Mouse (Mus musculus) ES-E14 (cell line): ENCODE results near the gene Ypel1. TPM values are rescaled to one million over a fixed set of nuclear protein-coding genes. Genes with fewer than 3 reads are reported as not detected.

Experiments
- DNase-seq: peaks from one replicate; pipeline ENCODE4 v3.0.0-alpha.2; 2013; ENCODE audit warnings: low read depth, low spot score
- H3K27ac ChIP-seq: 2 replicates; pipeline ENCODE4 v1.5.1; 2012; ENCODE audit warnings: low read depth, mild to moderate bottlenecking, low read length, moderate library complexity, mixed read lengths; ENCODE audit not compliant: poor library complexity, insufficient read depth, severe bottlenecking
- H3K36me3 ChIP-seq: 2 replicates; pipeline ENCODE4 v1.6.1; 2012; ENCODE audit warnings: mild to moderate bottlenecking, low read length, moderate library complexity, mixed read lengths; ENCODE audit not compliant: control insufficient read depth, poor library complexity, insufficient read depth, severe bottlenecking
- H3K4me1 ChIP-seq, 2 experiments: fragments of 150-350 bp in 1 of 2; sonication (generic) in 1 of 2; 2 replicates each; pipeline ENCODE4 v1.6.1; 2012; ENCODE audit warnings: low read length in 2 of 2, mild to moderate bottlenecking in 1 of 2, mixed read lengths in 1 of 2; ENCODE audit not compliant: control insufficient read depth in 2 of 2, insufficient read depth in 2 of 2, poor library complexity in 1 of 2
- H3K4me3 ChIP-seq, 2 experiments: fragments of 150-350 bp in 1 of 2; sonication (generic) in 1 of 2; 2 replicates each; pipeline ENCODE4 v1.5.1; 2012; ENCODE audit warnings: low read length in 2 of 2, low read depth in 1 of 2, mild to moderate bottlenecking in 1 of 2, mixed read lengths in 1 of 2; ENCODE audit not compliant: insufficient read depth in 1 of 2, poor library complexity in 1 of 2, severe bottlenecking in 1 of 2
- H3K9ac ChIP-seq: 2 replicates; pipeline ENCODE4 v1.6.1; 2012; ENCODE audit warnings: low read depth, mild to moderate bottlenecking, low read length, mixed read lengths; ENCODE audit not compliant: poor library complexity, insufficient read depth, severe bottlenecking
- H3K9me3 ChIP-seq: fragments of 150-350 bp; sonication (generic); 2 replicates; pipeline ENCODE4 v1.6.1; 2012; ENCODE audit warnings: low read depth, mild to moderate bottlenecking, low read length; ENCODE audit not compliant: control insufficient read depth, insufficient read depth
- CHD2 ChIP-seq: IDR thresholded peaks from 2 replicates; pipeline ENCODE4 v1.6.1; 2014; ENCODE audit warnings: mild to moderate bottlenecking, low read depth, low read length, inconsistent platforms
- HCFC1 ChIP-seq: IDR thresholded peaks from 2 replicates; pipeline ENCODE4 v1.6.1; 2012; ENCODE audit warnings: low read length, inconsistent platforms, borderline replicate concordance; ENCODE audit not compliant: insufficient read depth
- MAFK ChIP-seq: IDR thresholded peaks from 2 replicates; pipeline ENCODE4 v1.6.1; 2014; ENCODE audit warnings: mild to moderate bottlenecking, low read depth, low read length, inconsistent platforms; ENCODE audit not compliant: insufficient read depth
- ZC3H11A ChIP-seq: IDR thresholded peaks from 2 replicates; pipeline ENCODE4 v1.6.1; 2012; ENCODE audit warnings: low read depth, mild to moderate bottlenecking, inconsistent platforms, low read length, borderline replicate concordance
- ZNF384 ChIP-seq: IDR thresholded peaks from 2 replicates; pipeline ENCODE4 v1.6.1; 2012; ENCODE audit warnings: low read depth, low read length, inconsistent platforms
- in situ Hi-C, 2 experiments: fragments of 600-800 bp; cut with MboI; formaldehyde crosslinking; loops; one replicate each; pipeline ENCODE4 v1.15.1; 2025; ENCODE audit warnings: low sequenced_read_pairs in 2 of 2, inconsistent platforms in 1 of 2; ENCODE audit not compliant: unreplicated experiment in 2 of 2
- total RNA-seq: library from RNA; depleted of rRNA; stranded (reverse); fragments of 300-350 nt; gene quantifications from 2 replicates; pipeline ENCODE4 v1.2.3, GENCODE M21; 2012

Gene Ypel1
- total RNA-seq, 1 experiment: 5.9 TPM

DNA sequence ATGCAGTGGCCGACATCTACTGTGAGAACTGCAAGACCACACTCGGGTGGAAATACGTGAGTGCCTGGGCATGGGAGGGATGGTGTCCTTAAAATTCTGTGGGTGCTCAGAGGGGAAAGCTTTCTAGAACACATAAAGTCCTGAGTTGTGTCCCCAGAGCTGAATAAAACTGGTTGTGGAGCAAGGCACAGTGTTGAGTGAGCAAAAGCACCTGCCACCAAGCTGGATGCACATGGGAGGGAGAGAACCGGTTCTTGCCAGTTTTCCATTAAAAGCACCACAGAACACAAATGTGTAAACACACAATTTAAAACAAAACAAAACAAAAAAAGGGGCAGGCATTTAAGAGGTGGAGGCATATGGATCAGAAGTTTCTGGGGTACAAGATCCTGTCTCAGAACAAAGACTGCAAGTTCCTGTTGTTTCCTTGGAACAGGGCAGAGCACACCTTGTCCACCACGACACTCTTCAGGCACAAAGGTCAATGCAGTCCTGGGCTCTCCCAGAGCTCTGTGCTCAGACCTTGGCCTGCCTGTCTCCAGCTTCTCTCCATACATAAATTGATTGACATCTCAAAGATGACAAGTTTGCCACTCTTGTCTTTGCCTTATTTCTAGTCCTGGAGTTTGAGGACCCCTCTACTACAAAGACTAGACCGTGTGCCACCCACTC is 12.8 kb downstream of the Ypel1 start:
- TF ChIP-seq MAFK (no peak), ZNF384 (no peak), HCFC1 (no peak), CHD2 (no peak), ZC3H11A (no peak)
- Histone ChIP-seq H3K4me3 (no peak overlapping the region), H3K9me3 (no peaks in the 10 kb centered on the region), H3K4me1 (peaks cover 0 to 2% of the 10 kb centered on the region in 2 experiments; a peak in 1 of 4 replicates), H3K36me3 (peaks cover 21% of the 10 kb centered on the region), H3K9ac (no peak overlapping the region), H3K27ac (no peak overlapping the region)
- no peak for DNase-seq
- in situ Hi-C loops: no loop called here

DNA sequence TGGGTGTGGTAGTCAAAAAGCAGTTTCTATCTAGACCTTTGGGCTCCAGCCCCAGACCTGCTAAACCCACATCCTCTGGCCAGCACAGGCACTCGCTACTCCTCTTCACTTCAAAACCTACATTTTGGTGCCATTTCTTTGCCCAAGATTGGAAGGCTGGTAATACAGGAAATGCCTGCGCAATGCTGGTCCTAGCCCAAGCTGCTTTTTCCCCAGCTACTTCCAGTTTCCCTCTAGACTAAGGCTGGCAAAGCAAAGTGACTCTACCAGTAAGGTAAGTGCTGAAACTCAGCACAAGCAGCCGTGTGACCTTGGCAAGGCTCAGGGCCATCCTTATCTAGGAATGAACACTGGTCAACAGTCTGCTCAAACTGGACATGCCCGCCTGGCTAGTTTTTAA is 16.1 kb downstream of the Ypel1 start:
- in situ Hi-C loops: no loop called here
- Histone ChIP-seq H3K36me3 (peaks cover 52% of the 10 kb centered on the region), H3K4me1 (peaks cover 0 to 2% of the 10 kb centered on the region in 2 experiments; a peak in 1 of 4 replicates), H3K9ac (no peak overlapping the region), H3K9me3 (no peaks in the 10 kb centered on the region), H3K27ac (0 out of 2 replicates have a peak overlapping the region, but pooled peaks have one; percentile 15), H3K4me3 (no peak overlapping the region)
- TF ChIP-seq MAFK: no peak
- no peak for TF ChIP-seq ZNF384
- TF ChIP-seq CHD2: no peak
- no peak for TF ChIP-seq ZC3H11A
- TF ChIP-seq HCFC1: no peak
- no peak for DNase-seq

DNA sequence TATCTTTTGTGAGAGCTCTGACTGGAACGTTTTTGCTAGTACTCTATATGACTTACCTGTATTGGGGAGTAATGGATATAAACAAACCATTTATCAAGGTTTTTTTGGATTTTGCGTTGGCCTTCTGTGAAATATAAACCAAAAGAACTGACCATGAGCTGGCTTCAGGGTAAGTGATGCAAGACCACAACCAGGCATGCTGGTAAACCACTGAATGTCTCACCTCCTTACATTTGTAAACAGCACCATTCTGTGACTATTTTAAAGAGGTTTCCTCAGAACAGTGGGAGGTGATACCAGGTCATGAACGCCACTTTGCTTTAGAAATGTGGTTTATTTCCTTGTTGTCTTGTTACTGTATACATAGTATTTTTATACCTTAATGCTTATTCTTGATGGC is 16.7 kb downstream of the Ypel1 start:
- Histone ChIP-seq H3K9ac (no peak overlapping the region), H3K9me3 (no peaks in the 10 kb centered on the region), H3K27ac (no peak overlapping the region), H3K36me3 (peaks cover 58% of the 10 kb centered on the region), H3K4me1 (peaks cover 0 to 2% of the 10 kb centered on the region in 2 experiments; a peak in 1 of 4 replicates), H3K4me3 (no peak overlapping the region)
- TF ChIP-seq MAFK (no peak), CHD2 (no peak), HCFC1 (no peak)
- no peak for DNase-seq
- in situ Hi-C loops: no loop called here

DNA sequence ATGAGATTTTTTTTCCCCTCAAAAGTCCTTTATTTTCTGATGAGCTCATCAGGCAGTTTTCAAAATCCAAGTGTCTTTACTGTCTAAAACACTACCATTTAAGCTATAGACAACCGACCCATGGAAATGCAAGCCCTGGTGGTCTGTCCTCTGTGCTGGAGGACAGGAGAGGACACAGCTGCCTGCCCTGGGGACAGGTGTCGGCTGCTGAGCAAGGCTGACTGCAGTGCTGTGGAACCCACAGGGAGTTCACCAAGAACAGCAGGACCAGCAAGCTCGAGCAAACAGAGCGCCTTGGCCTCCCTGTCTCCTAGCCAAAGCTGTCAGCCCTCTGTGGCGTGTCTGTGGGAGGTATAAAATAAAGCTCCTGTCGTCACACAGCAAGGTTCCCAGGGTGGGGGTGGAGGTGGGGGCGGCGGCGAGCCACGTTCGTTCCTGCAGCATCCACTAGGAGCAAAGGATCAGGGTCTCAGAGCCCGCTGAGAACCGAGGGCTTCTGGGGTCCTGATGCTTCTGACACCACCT is 17.2 kb downstream of the Ypel1 start:
- peaks cover 61% of the 10 kb centered on the region for H3K36me3 ChIP-seq
- in situ Hi-C loops: no loop called here
- H3K4me1 ChIP-seq: peaks cover 0 to 2% of the 10 kb centered on the region in 2 experiments; a peak in 1 of 4 replicates
- no peak for DNase-seq
- H3K4me3 ChIP-seq: no peak overlapping the region
- H3K27ac ChIP-seq: no peak overlapping the region
- TF ChIP-seq ZNF384 (no peak), MAFK (no peak)
- H3K9ac ChIP-seq: no peak overlapping the region
- H3K9me3 ChIP-seq: no peaks in the 10 kb centered on the region
